Mouse (Mus musculus) frontal cortex, postnatal 10 days (tissue): Measurements from ENCODE around the gene Kars.

Source experiments
- DNase-seq, 2 experiments: peaks; one replicate each; pipeline ENCODE4 v3.0.0; 2022; ENCODE audit warnings: low spot score in 2 of 2, mixed read lengths in 1 of 2

Gene Kars

DNA sequence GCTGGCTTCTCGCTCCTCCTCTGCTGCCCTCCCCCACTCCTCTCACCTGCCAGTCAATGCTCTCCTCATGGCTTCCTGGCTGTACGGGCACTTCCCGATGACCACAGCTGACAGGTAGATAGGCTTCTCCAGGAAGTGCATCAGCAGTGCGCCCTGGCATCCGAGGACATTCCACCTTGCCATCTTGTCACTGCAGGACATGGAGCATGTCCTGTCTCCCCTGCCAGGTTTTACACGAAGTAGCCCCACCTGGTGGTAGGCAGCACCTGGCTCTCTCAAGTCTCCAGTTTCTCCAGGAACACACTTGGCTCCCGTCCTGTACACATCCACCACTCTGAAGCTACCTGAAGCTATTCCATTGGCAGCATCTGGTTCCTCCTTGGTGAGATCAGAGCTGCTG, 29.0 kb downstream of the Kars start:
- no peak for DNase-seq

GRCm38 (mm10) chr8:111978147-111978546, 33.0 kb downstream of the Kars start:
- no peak for DNase-seq

DNA sequence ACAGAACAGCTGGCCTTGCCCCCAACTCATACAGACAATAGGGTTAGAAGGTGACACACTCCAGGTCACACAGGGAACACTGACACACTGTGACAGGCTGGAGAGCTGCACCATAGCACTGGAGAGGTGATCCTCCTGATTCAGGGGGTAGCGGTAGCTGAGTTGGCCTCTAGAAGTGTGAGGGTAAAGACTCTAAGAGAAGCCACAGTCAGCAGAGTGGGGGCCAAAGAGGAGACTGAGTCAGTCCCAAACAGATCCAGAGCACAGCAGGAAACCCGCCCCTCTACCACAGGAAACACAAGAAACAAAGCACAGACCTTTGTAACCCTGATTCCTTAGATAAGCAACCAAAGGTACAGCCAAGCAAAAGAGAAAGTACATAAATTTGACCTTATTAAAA, 34.8 kb downstream of the Kars start:
- no peak for DNase-seq

DNA sequence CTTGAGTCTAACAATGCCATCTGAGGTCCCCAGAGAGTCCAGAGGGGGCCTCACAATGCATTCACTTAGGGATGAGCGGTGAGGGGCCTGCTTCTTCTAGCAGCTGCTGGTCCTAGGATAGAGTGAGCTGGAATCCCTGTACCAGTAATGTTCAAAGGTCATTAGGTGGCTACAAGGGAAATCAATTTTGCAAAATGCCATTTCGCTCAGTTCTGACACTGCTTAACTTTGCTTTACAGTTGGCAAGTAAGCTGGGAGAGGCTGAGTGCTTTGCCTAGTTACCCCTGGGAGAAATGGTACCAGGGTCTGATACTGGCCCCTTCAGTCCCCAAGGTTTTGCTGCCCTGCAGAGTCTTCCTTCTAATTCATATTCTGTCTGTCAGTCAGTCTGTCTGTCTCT, 35.4 kb downstream of the Kars start:
- DNase-seq, result no peak

- no peak for DNase-seq
Measured at GRCm38 (mm10) chr8:111974138-111974537, 37.0 kb downstream of the Kars start.

DNA sequence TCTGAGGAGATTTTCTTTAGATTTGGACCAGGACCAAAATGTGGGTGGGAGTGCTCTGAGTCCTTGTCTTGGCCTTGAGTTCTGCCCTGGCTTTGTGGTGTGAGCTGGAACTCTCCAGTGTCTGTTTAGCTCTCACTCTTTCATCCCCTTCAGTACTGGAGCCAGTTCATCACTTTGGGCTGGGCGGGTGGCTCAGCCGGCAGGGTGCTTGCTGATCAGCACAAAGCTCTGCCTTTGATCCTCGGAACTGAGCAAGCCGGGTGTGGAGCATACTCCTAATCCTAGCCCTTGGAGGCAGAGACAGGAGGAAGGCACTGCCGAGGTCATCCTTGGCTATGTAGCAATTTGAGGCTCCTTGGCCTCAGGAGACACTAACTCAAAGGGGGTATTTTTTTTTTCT, 42.1 kb downstream of the Kars start:
- no peak for DNase-seq

DNA sequence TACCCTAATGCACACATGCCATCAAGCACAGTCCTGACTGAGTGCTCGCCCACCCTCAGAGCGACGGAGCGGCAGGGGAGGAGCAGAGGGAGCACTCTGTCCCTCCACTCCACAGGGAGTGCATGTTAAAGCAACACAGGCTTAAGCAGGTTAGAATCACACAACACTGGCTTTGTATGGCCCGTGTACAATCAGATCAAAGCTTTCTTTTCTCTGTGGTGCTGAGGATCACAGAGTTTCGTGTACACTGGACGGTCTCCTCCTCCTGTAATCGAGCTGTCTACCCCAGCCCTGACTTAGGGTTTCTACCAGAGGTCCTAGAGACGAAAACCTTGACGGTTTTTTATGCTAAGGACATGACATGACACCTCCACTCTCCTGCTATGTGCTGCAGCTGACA, 42.6 kb downstream of the Kars start:
- DNase-seq, result no peak

GRCm38 (mm10) chr8:111967246-111967870, 43.8 kb downstream of the Kars start:
- no peak for DNase-seq

DNA sequence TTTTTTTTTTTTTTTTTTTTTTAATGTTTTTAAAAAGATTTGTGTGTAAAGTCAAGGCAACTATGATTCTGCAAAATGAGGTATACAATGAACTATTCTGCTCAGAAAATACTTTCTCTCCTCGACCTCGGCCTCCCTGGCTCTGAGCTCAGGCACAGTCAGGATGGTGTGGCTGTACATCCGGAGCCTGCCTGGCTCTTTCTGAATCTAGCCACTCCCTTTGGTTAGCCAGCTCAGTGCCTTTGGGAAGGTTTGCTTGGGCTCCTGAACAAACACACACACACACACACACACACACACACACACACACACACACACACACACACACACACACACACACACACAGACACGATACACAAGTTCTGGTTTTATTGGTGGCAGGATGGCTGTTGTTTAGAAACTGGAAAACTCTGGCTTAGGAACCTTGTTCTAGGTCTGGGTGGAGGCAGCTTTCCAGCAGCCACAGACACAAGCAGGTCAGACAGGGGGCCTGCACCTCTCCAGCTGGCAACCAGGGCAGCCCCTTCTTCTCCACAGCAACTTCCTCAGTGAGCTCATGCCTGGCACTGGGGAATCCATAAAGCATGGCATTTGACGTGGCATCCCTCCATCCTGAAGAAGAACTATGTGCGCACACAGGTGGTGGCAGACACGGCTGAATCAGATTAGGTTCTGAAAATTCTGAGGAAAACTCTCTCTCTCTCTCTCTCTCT, 46.1 kb downstream of the Kars start:
- DNase-seq, result no peak

- no peak for DNase-seq
Measured at GRCm38 (mm10) chr8:111964351-111964750, 46.8 kb downstream of the Kars start.

- no peak for DNase-seq
Measured at GRCm38 (mm10) chr8:111963546-111963945, 47.6 kb downstream of the Kars start.

- DNase-seq, result no peak
Measured at GRCm38 (mm10) chr8:111963091-111963490, 48.0 kb downstream of the Kars start.

GRCm38 (mm10) chr8:111962589-111962988, 48.5 kb downstream of the Kars start:
- DNase-seq, result no peak

GRCm38 (mm10) chr8:111961330-111961729, 49.8 kb downstream of the Kars start:
- DNase-seq, result no peak

GRCm38 (mm10) chr8:111960591-111961321, 50.4 kb downstream of the Kars start:
- DNase-seq, result no peak

DNA sequence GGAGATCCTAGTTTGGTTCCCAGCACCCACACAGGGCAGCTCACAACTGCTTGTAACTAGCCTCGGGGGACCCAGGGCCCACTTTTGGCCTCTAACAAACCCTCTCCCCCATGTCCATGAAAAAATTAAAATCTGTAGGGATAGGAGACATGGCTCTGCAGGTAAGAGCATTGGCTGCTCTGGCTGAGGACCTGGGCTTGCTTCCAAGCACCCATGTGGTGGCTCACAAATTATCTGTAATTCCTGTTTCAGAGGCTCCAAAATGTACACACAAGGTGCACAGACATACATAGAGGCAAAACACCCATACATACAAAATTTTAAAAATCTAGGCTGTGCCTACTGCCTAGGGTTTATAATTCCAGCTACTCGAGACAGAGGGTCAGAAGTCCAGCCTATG, 53.9 kb downstream of the Kars start:
- no peak for DNase-seq

- DNase-seq, result no peak
Measured at GRCm38 (mm10) chr8:111955879-111956278, 55.2 kb downstream of the Kars start.

- DNase-seq, result no peak
Measured at GRCm38 (mm10) chr8:111954844-111955594, 56.1 kb downstream of the Kars start.

DNA sequence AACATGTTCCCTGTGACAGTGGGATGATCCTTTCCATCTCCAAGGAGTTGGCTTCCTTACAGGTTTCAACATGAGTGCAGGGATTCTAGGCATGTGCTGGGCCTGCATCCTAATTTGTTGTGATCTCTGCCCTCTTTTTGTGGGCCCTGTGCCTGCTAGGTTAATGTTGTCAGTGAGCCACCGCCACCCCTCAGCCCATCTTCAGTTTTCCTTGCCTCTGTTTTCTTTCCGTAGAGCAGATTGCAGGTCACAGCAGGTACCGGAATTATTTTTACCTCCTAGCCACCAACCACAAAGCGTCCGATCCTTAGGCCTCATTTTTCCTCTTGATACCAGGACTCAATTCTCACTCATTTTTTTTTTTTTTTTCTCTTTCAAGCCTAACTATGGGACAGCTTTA, 59.2 kb downstream of the Kars start:
- DNase-seq, result no peak

DNA sequence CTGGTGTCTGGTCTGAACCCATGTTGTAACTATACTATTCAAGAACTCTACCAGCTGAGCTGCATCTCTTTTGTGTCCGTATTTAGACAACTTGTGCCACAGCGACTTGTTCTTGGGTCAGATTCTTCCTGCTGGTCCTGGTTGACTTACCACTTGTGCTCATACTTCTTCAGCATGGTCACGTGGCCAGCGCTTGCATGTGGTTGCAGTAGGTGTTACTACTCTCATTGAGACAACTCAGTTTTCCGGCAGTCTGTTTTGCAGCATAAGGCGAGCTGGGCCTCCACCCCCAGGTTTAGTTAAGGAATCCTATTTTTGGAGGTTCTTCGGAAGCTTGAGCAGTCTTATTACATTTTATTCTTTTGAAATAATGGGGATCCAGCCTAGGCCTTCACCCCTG, 59.8 kb downstream of the Kars start:
- DNase-seq, result peak; percentile 24 to 40

- DNase-seq, result no peak
Measured at GRCm38 (mm10) chr8:111950846-111951245, 60.3 kb downstream of the Kars start.

DNA sequence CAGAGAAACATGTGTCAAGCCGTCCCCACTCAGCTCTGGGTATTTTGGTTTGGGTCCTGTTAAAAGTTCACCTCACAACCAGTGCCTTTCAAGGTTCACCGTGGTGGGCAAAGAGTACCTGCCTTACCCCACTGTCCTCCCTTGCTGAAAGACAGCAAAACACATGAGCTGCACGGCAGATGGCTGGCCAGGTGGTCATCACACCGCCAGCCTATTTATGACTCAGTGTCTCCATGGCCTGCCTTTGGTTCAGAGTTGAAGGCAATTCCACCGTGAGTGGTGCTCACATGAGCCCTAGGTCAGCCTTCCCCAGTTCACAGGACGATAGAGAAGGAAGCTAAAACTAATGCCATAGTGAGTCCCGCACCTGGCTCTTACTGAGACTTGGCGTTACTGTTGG, 63.2 kb downstream of the Kars start:
- DNase-seq, result no peak
